Mouse (Mus musculus) MEL (cell line): ENCODE measurements around the gene Col24a1.

Source experiments
- CTCF ChIP-seq, 3 experiments: IDR thresholded peaks in 2 of 3; conservative IDR thresholded peaks in 1 of 3; 2 replicates each; pipeline ENCODE4 v1.5.1; 2011 to 2012; ENCODE audit warnings: low read length in 3 of 3, low read depth in 2 of 3, mild to moderate bottlenecking in 2 of 3, improper control_type of control experiment in 1 of 3, inconsistent platforms in 1 of 3, mixed read lengths in 1 of 3, moderate library complexity in 1 of 3; ENCODE audit not compliant: control insufficient read depth in 1 of 3, insufficient read depth in 1 of 3, poor library complexity in 1 of 3, severe bottlenecking in 1 of 3
- E2F4 ChIP-seq: IDR thresholded peaks from 2 replicates; pipeline ENCODE4 v1.6.1; 2011; ENCODE audit warnings: low read depth, low read length, improper control_type of control experiment, borderline replicate concordance
- EP300 ChIP-seq, 2 experiments: IDR thresholded peaks; 2 replicates each; pipeline ENCODE4 v1.6.1; 2011; ENCODE audit warnings: improper control_type of control experiment in 2 of 2, low read length in 2 of 2, low read depth in 1 of 2, mild to moderate bottlenecking in 1 of 2
- MAFK ChIP-seq: IDR thresholded peaks from 2 replicates; pipeline ENCODE4 v1.6.1; 2011; ENCODE audit warnings: low read depth, mild to moderate bottlenecking, low read length, improper control_type of control experiment, borderline replicate concordance
- MAZ ChIP-seq: IDR thresholded peaks from 2 replicates; pipeline ENCODE4 v1.6.1; 2012; ENCODE audit warnings: low read depth, mild to moderate bottlenecking, inconsistent platforms, low read length, improper control_type of control experiment
- MYC ChIP-seq: IDR thresholded peaks from 2 replicates; pipeline ENCODE4 v1.6.1; 2011; ENCODE audit warnings: low read depth, mild to moderate bottlenecking, low read length, improper control_type of control experiment, moderate library complexity
- POLR2A ChIP-seq, 2 experiments: IDR thresholded peaks; 2 replicates each; pipeline ENCODE4 v1.6.1; 2011 to 2012; ENCODE audit warnings: low read length in 2 of 2, mild to moderate bottlenecking in 2 of 2, control low read depth in 1 of 2, improper control_type of control experiment in 1 of 2, low read depth in 1 of 2, moderate library complexity in 1 of 2; ENCODE audit not compliant: control insufficient read depth in 1 of 2, insufficient read depth in 1 of 2, poor library complexity in 1 of 2
- POLR2AphosphoS5 ChIP-seq: IDR thresholded peaks from 2 replicates; pipeline ENCODE4 v1.6.1; 2012; ENCODE audit warnings: low read depth, borderline replicate concordance, mild to moderate bottlenecking, inconsistent platforms, low read length, moderate library complexity, mixed read lengths
- USF1 ChIP-seq: IDR thresholded peaks from 2 replicates; pipeline ENCODE4 v1.6.1; 2014; ENCODE audit warnings: low read depth, mild to moderate bottlenecking, inconsistent platforms, low read length, improper control_type of control experiment, moderate library complexity
- ZNF384 ChIP-seq: IDR thresholded peaks from 2 replicates; pipeline ENCODE4 v1.6.1; 2012; ENCODE audit warnings: low read depth, mild to moderate bottlenecking, inconsistent platforms, low read length, improper control_type of control experiment

GRCm38 (mm10) chr3:145331642-145332041 is 39.4 kb downstream of the Col24a1 start:
- TF ChIP-seq POLR2A (IDR thresholded peaks at IDR 0.05; ENCODE audit: control insufficient read depth in 1 of 2, insufficient read depth in 1 of 2, low read depth in 1 of 2, low read length in 2 of 2, poor library complexity in 1 of 2) (no peak), CTCF (IDR thresholded peaks at IDR 0.05 in 2 of 3, conservative IDR thresholded peaks at IDR 0.05 in 1 of 3; ENCODE audit: control insufficient read depth in 1 of 3, insufficient read depth in 1 of 3, low read depth in 2 of 3, low read length in 3 of 3, poor library complexity in 1 of 3, severe bottlenecking in 1 of 3) (no peak), MYC (no peak), MAFK (no peak), ZNF384 (no peak), EP300 (IDR thresholded peaks at IDR 0.05; ENCODE audit: low read depth in 1 of 2, low read length in 2 of 2) (no peak), E2F4 (no peak), MAZ (no peak), USF1 (no peak), POLR2AphosphoS5 (no peak)
